Mouse (Mus musculus) CH12.LX (cell line): Measurements from ENCODE around the gene 4931428L18Rik.

Experiments used
- CTCF ChIP-seq, 2 experiments: IDR thresholded peaks in 1 of 2; conservative IDR thresholded peaks in 1 of 2; 2 replicates each; pipeline ENCODE4 v1.5.1; 2011 to 2012; ENCODE audit warnings: low read depth in 2 of 2, low read length in 2 of 2, improper control_type of control experiment in 1 of 2, inconsistent platforms in 1 of 2, mild to moderate bottlenecking in 1 of 2, moderate library complexity in 1 of 2
- E2F4 ChIP-seq: IDR thresholded peaks from 2 replicates; pipeline ENCODE4 v1.6.1; 2011; ENCODE audit warnings: low read depth, low read length, improper control_type of control experiment; ENCODE audit not compliant: insufficient replicate concordance
- EP300 ChIP-seq: IDR thresholded peaks from 2 replicates; pipeline ENCODE4 v1.6.1; 2011; ENCODE audit warnings: low read length, improper control_type of control experiment
- MAFK ChIP-seq: IDR thresholded peaks from 2 replicates; pipeline ENCODE4 v1.6.1; 2011; ENCODE audit warnings: low read length, improper control_type of control experiment; ENCODE audit not compliant: insufficient replicate concordance
- MEF2A ChIP-seq: IDR thresholded peaks from 2 replicates; pipeline ENCODE4 v1.6.1; 2014; ENCODE audit warnings: low read depth, mild to moderate bottlenecking, inconsistent platforms, low read length, improper control_type of control experiment, borderline replicate concordance
- NRF1 ChIP-seq: IDR thresholded peaks from 2 replicates; pipeline ENCODE4 v1.6.1; 2014; ENCODE audit warnings: low read depth, mild to moderate bottlenecking, inconsistent platforms, low read length, improper control_type of control experiment, moderate library complexity
- POLR2A ChIP-seq: IDR thresholded peaks from 2 replicates; pipeline ENCODE4 v1.6.1; 2011; ENCODE audit warnings: low read depth, mild to moderate bottlenecking, improper control_type of control experiment, low read length
- USF1 ChIP-seq: IDR thresholded peaks from 2 replicates; pipeline ENCODE4 v1.6.1; 2014; ENCODE audit warnings: low read depth, mild to moderate bottlenecking, inconsistent platforms, low read length, improper control_type of control experiment
- ZNF384 ChIP-seq: IDR thresholded peaks from 2 replicates; pipeline ENCODE4 v1.6.1; 2012; ENCODE audit warnings: low read depth, low read length, improper control_type of control experiment, inconsistent platforms

GRCm38 (mm10) chr1:31102280-31102679 lies 120.2 kb downstream of the 4931428L18Rik start:
- TF ChIP-seq CTCF (conservative IDR thresholded peaks at IDR 0.05 in 1 of 2, IDR thresholded peaks at IDR 0.05 in 1 of 2; ENCODE audit: low read depth in 2 of 2, low read length in 2 of 2) (no peak), POLR2A (no peak), EP300 (no peak), USF1 (no peak), NRF1 (no peak), MAFK (no peak), E2F4 (no peak), ZNF384 (no peak), MEF2A (no peak)
